Mouse (Mus musculus) liver, embryonic 11.5 days (tissue): ENCODE measurements around the gene Efna5. TPM values are rescaled to one million over a fixed set of nuclear protein-coding genes. Genes with fewer than 3 reads are reported as not detected.

Experiments used
- ATAC-seq: fragments of 200-750 bp; cut with Nextera tagmentation; replicated peaks from 2 replicates; pipeline ENCODE4 v1.8.0; 2017; ENCODE audit warnings: moderate number of reproducible peaks, mild to moderate bottlenecking, moderate TSS enrichment, moderate library complexity; ENCODE audit not compliant: low FRiP score
- DNase-seq: peaks from one replicate; pipeline ENCODE4 v3.0.0-alpha.2; 2017; ENCODE audit warnings: low spot score
- H3K27ac ChIP-seq: fragments of 300-500 bp; sonication (generic); 2 replicates; pipeline ENCODE4 v1.5.1; 2014; ENCODE audit warnings: mild to moderate bottlenecking, low read depth, low read length, control low read depth
- H3K27me3 ChIP-seq: fragments of 300-500 bp; sonication (generic); replicated peaks from 2 replicates; pipeline ENCODE4 v1.6.1; 2014; ENCODE audit warnings: low read length, mixed read lengths; ENCODE audit not compliant: control insufficient read depth, insufficient read depth
- H3K36me3 ChIP-seq: fragments of 300-500 bp; sonication (generic); 2 replicates; pipeline ENCODE4 v1.6.1; 2014; ENCODE audit warnings: mild to moderate bottlenecking, low read length, moderate library complexity, mixed read lengths; ENCODE audit not compliant: control insufficient read depth, insufficient read depth
- H3K4me1 ChIP-seq: fragments of 300-500 bp; sonication (generic); replicated peaks from 2 replicates; pipeline ENCODE4 v1.6.1; 2014; ENCODE audit warnings: low read length, mixed read lengths; ENCODE audit not compliant: control insufficient read depth, insufficient read depth
- H3K4me2 ChIP-seq: fragments of 300-500 bp; sonication (generic); 2 replicates; pipeline ENCODE4 v1.6.1; 2014; ENCODE audit warnings: mild to moderate bottlenecking, control low read depth, moderate library complexity
- H3K4me3 ChIP-seq: fragments of 300-500 bp; sonication (generic); 2 replicates; pipeline ENCODE4 v1.5.1; 2014; ENCODE audit warnings: low read depth, low read length, control low read depth
- H3K9ac ChIP-seq: fragments of 300-500 bp; sonication (generic); 2 replicates; pipeline ENCODE4 v1.6.1; 2014; ENCODE audit warnings: low read depth, low read length, control low read depth
- H3K9me3 ChIP-seq: fragments of 300-500 bp; sonication (generic); 2 replicates; pipeline ENCODE4 v1.6.1; 2016; ENCODE audit warnings: low read length, inconsistent platforms, mixed read lengths; ENCODE audit not compliant: control insufficient read depth
- WGBS: fragments of 180-500 bp; shearing (Covaris S2); extraction: QIAGEN DNeasy Blood & Tissue Kit; methylation state at CpG from one replicate; pipeline ENCODE4 v1.1.7; 2014; 5-methylcytosine and 5-hydroxymethylcytosine counted together
- polyA plus RNA-seq: library from polyadenylated mRNA; unstranded; fragments of >200 nt; fragmentation: Nextera tagmentation; extraction: Ambion mirVana; gene quantifications from 2 replicates; pipeline ENCODE4 v1.2.1, GENCODE M21; 2014

Efna5 gene
- polyA plus RNA-seq, 1 experiment from 2014 or later, result 11.8 TPM

DNA sequence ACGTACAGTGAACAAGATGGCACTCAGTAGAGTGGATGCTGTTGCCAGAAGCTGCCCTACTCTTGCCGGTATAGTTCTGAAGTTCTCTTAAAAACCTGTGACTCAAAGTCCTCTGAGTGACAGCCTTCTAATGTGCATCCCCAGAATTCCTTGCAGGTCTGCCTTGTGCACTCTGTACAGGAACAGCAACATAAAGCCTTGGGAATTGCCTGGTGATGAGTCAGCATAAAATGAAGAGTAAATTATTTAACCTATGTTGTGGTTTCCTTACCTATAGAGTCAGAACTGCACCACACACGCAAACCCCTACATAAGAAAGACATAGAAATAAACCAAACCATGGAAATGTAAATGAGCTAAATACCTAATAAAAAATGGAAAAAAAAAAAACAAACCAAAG is 159.5 kb downstream of the Efna5 start:
- no peak overlapping the region for H3K4me2 ChIP-seq
- no peaks in the 10 kb centered on the region for H3K36me3 ChIP-seq
- H3K9ac ChIP-seq, result no peak overlapping the region
- H3K4me1 ChIP-seq, result no peaks in the 10 kb centered on the region
- H3K9me3 ChIP-seq, result no peaks in the 10 kb centered on the region
- no peaks in the 10 kb centered on the region for H3K27me3 ChIP-seq
- no peak overlapping the region for H3K4me3 ChIP-seq
- no peak overlapping the region for H3K27ac ChIP-seq
- WGBS, result 85% methylated on average over 3 of the region's 3 CpGs
- DNase-seq (no peak), ATAC-seq (no peak)

DNA sequence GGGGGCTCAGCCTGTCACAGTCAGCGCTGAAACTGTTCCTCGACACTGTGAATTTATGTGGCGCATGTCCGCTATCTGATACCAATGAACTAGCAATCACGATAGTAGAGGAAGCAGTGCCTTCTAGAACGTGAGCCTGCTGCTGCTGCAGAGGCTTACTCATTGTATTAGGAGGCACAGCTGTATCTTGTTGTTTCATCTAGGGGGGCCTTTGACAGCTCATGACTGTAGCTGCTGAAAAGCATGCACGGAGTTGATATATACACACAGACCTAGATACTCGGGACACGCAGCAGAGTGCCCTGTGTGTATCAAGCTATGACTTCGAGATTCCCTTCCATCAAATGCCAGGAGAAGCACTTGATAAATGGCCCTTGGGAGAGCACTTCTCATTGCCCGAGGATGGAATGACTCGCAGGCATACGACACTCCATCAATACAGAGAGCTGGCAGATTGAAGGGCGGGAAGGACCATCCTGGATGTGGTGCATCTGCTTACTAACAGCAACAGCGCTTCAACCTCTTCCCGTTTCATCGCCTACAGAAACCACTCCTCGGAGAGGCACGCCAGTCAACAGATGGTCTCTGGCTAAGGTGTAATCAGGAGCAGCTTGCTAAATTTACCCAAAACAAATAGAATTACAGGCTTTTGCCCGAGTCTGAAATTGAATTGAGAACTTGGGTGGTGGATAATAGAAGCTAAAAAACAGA is 160.2 kb downstream of the Efna5 start:
- WGBS, result 70% methylated on average over 20 of the region's 20 CpGs
- H3K27me3 ChIP-seq, result no peaks in the 10 kb centered on the region
- H3K36me3 ChIP-seq, result no peaks in the 10 kb centered on the region
- no peak overlapping the region for H3K4me2 ChIP-seq
- H3K27ac ChIP-seq, result no peak overlapping the region
- no peak for ATAC-seq
- H3K4me1 ChIP-seq, result no peaks in the 10 kb centered on the region
- H3K9me3 ChIP-seq, result no peaks in the 10 kb centered on the region
- no peak for DNase-seq
- H3K9ac ChIP-seq, result no peak overlapping the region
- H3K4me3 ChIP-seq, result no peak overlapping the region

DNA sequence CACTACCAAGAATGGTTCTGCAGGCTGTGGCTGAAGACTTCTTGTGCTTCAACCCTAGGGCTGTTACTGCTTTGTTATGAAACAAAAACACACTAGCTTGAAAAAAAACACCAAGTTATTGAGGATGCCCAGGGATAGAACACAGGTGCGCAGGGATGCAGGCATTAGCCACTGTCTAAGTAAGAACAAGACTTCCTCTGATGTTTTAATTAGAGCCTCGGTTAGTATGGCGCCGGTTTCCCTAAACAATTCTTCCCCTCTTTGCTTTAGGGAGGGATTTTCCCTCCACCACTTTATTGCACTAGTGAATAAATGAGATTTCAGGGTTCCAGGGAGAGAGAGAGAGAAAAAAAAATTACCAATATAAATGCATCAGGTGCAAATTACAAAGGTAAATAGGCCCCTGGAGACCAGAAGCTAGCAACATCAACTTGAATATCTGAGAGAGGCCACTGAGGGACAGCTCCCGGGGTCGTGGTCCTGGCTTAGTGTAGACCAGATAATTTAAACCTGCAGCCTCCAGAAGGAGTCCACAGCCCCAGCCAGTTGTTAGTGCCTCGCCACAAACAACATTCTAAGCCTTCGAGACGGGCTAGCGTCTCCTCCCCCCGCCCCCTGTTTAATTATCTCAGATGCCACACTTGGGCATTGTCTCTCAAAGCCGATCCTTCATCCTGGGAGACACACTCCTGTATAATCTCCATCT is 163.5 kb downstream of the Efna5 start:
- no peaks in the 10 kb centered on the region for H3K4me1 ChIP-seq
- H3K9me3 ChIP-seq, result no peaks in the 10 kb centered on the region
- H3K4me3 ChIP-seq, result no peak overlapping the region
- no peak overlapping the region for H3K27ac ChIP-seq
- H3K9ac ChIP-seq, result no peak overlapping the region
- H3K27me3 ChIP-seq, result no peaks in the 10 kb centered on the region
- no peaks in the 10 kb centered on the region for H3K36me3 ChIP-seq
- H3K4me2 ChIP-seq, result no peak overlapping the region
- DNase-seq, result no peak
- 57% methylated on average over 12 of the region's 12 CpGs for WGBS
- ATAC-seq, result no peak

DNA sequence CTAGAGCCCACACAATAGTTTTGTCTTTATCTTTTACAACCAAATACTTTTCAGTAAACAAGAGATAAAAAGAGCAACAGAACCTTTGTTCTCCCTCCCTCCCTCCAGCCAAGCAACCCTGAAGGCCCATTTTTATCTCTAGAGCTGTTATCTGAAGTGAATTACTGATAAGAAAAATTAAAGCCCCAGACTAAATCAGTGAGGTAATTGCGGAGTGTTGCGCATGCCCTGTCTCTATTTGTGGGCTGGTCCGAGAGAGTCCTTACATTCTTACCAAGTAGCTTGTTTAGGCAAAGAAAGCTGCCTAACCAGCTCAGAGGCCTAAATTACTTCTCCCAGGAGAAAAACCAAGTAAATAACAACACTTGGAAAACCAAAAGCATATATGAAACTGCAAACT is 167.7 kb downstream of the Efna5 start:
- ATAC-seq (no peak), DNase-seq (no peak)
- no peaks in the 10 kb centered on the region for H3K4me1 ChIP-seq
- no peak overlapping the region for H3K4me3 ChIP-seq
- no peak overlapping the region for H3K9ac ChIP-seq
- no peaks in the 10 kb centered on the region for H3K36me3 ChIP-seq
- H3K9me3 ChIP-seq, result no peaks in the 10 kb centered on the region
- no peak overlapping the region for H3K27ac ChIP-seq
- no peak overlapping the region for H3K4me2 ChIP-seq
- H3K27me3 ChIP-seq, result no peaks in the 10 kb centered on the region
- WGBS, result 58% methylated on average over 3 of the region's 3 CpGs

DNA sequence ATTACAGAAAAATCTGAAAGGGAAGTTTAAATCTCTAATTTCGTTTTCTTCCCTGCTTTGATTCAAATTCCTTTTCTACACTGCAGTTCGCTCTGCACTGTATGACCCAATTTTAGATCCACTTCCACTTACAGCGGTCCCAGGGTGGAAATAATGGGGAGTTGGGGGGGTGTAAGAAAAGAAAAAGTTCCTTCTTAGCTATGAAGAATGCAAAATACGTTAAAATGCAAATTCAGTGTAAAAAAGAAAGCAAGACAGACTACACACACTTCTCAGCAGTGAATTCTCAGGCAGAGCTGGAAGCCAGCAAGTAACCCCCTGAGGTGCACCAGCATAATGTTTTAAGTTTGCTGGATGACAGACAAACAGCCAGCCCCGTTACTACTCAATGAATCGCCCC is 174.7 kb downstream of the Efna5 start:
- Histone ChIP-seq H3K9ac (no peak overlapping the region), H3K9me3 (no peaks in the 10 kb centered on the region), H3K27me3 (no peaks in the 10 kb centered on the region), H3K27ac (no peak overlapping the region), H3K4me3 (no peak overlapping the region), H3K4me1 (no peaks in the 10 kb centered on the region), H3K4me2 (no peak overlapping the region), H3K36me3 (no peaks in the 10 kb centered on the region)
- 64% methylated on average over 6 of the region's 6 CpGs for WGBS
- DNase-seq (no peak), ATAC-seq (no peak)

DNA sequence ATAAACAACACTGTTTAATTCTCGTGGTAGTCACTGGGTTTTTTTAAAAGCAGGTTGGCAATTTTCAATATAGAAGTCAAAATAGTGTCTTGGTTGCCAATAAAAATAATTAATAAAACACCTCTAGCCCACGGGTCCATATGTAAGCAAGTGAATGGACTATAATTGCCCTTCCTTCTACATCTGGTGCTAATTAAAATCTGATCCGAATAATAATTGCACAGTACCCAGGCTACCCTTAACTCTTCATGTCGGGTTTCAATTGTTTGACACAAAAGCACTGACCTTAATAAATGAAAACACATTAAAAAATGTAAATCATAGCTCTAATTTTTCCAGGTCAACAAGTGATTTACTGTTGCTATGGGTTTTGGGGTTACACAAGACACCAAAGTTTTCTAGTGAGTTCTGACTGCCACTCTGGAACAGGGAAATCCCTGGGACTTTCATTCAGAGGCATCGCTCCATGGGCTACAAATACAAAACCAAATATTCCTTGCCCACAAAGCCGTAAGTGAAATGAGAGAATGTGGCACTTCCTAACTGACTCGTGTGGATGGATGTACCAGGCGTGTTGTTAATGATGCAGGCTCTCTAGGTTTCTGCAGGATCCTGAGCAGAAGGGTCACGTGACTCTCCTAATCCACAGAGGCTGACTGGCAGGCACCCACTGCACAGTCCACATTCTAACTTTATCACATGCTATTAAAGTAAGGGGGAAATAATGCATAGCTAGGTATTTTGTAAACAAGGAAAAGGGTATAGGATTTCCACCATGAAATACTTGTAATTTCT is 178.9 kb downstream of the Efna5 start:
- WGBS, result 65% methylated on average over 9 of the region's 9 CpGs
- ATAC-seq (no peak), DNase-seq (no peak)
- H3K9ac ChIP-seq, result no peak overlapping the region
- no peaks in the 10 kb centered on the region for H3K4me1 ChIP-seq
- no peaks in the 10 kb centered on the region for H3K9me3 ChIP-seq
- H3K4me3 ChIP-seq, result no peak overlapping the region
- no peaks in the 10 kb centered on the region for H3K27me3 ChIP-seq
- no peak overlapping the region for H3K27ac ChIP-seq
- no peak overlapping the region for H3K4me2 ChIP-seq
- no peaks in the 10 kb centered on the region for H3K36me3 ChIP-seq

DNA sequence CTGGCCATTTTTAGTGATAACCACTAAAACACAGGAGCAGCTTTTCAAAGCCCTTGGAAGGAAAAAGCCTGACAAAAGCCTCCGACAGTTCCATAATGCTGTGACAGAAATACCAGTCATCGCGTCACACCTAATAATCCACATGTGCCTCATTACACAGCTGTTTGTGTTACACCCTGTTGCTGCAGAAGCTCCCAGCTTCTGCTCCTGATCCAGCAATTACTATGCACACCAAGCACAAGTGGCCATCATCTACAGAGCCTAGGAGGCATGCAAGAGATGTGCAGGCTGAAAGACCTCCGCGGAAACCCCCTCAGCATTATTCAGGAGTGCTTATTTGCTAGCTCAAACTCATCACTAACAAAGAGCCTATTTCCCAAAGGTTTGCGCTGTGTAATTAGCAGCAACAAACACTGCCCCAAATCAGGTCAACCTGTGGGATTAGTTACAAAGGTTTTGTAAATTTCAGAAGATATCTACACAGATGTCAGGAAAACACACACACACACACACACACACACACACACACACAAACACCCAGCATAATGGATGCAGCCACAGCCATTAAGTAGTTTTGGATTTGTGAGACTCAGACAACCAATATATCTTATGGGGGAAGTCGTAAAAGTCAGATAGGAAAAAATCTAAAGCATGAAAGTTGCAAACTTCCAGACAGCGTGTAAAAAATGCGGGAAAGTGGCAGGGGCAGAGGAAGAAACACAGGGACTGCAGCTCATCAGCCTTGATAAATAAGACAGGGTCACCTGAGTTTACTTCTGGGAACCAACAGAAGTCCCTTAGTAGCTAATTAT is 180.1 kb downstream of the Efna5 start:
- WGBS, result 65% methylated on average over 9 of the region's 9 CpGs
- ATAC-seq, result no peak
- Histone ChIP-seq H3K4me3 (no peak overlapping the region), H3K27ac (no peak overlapping the region), H3K4me2 (no peak overlapping the region), H3K9ac (no peak overlapping the region), H3K27me3 (no peaks in the 10 kb centered on the region), H3K4me1 (no peaks in the 10 kb centered on the region), H3K9me3 (no peaks in the 10 kb centered on the region), H3K36me3 (no peaks in the 10 kb centered on the region)
- no peak for DNase-seq

DNA sequence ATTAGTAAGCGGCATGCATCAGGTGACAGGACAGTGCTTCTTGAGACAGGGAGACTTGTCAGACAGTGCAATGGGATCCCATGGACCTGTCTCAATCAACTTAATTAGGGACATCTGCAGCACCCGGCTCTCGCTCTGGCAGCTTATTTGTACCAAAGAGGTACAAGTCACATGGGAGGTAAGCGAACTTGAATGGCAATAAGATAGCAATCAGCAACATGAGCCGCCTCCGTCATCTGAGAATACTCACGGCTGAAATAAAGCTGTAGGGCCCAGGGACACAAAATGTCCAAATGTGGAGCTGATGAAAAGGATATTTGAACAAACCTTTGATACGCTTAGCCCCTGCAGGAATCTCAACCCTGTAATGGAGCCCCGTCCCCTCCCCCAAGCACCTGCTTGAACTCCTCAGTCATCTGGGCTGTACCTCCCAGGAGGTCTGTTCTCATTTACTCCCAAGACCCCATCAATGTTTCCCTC is 186.1 kb downstream of the Efna5 start:
- DNase-seq (no peak), ATAC-seq (no peak)
- no peaks in the 10 kb centered on the region for H3K4me1 ChIP-seq
- H3K4me2 ChIP-seq, result no peak overlapping the region
- no peak overlapping the region for H3K27ac ChIP-seq
- H3K4me3 ChIP-seq, result no peak overlapping the region
- H3K27me3 ChIP-seq, result no peaks in the 10 kb centered on the region
- no peak overlapping the region for H3K9ac ChIP-seq
- H3K36me3 ChIP-seq, result no peaks in the 10 kb centered on the region
- 75% methylated on average over 9 of the region's 9 CpGs for WGBS
- no peaks in the 10 kb centered on the region for H3K9me3 ChIP-seq
